Mouse (Mus musculus) liver, embryonic 11.5 days (tissue): Measurements from ENCODE around the gene Bhlhe23. TPM values are rescaled to one million over a fixed set of nuclear protein-coding genes. Genes with fewer than 3 reads are reported as not detected.
A peak's percentile ranks its signal among the peaks of the same experiment; 100 is the strongest.

Experiments
- ATAC-seq: fragments of 200-750 bp; cut with Nextera tagmentation; replicated peaks from 2 replicates; pipeline ENCODE4 v1.8.0; 2017; ENCODE audit warnings: moderate number of reproducible peaks, mild to moderate bottlenecking, moderate TSS enrichment, moderate library complexity; ENCODE audit not compliant: low FRiP score
- DNase-seq: peaks from one replicate; pipeline ENCODE4 v3.0.0-alpha.2; 2017; ENCODE audit warnings: low spot score
- H3K27ac ChIP-seq: fragments of 300-500 bp; sonication (generic); 2 replicates; pipeline ENCODE4 v1.5.1; 2014; ENCODE audit warnings: mild to moderate bottlenecking, low read depth, low read length, control low read depth
- H3K27me3 ChIP-seq: fragments of 300-500 bp; sonication (generic); replicated peaks from 2 replicates; pipeline ENCODE4 v1.6.1; 2014; ENCODE audit warnings: low read length, mixed read lengths; ENCODE audit not compliant: control insufficient read depth, insufficient read depth
- H3K36me3 ChIP-seq: fragments of 300-500 bp; sonication (generic); 2 replicates; pipeline ENCODE4 v1.6.1; 2014; ENCODE audit warnings: mild to moderate bottlenecking, low read length, moderate library complexity, mixed read lengths; ENCODE audit not compliant: control insufficient read depth, insufficient read depth
- H3K4me1 ChIP-seq: fragments of 300-500 bp; sonication (generic); replicated peaks from 2 replicates; pipeline ENCODE4 v1.6.1; 2014; ENCODE audit warnings: low read length, mixed read lengths; ENCODE audit not compliant: control insufficient read depth, insufficient read depth
- H3K4me2 ChIP-seq: fragments of 300-500 bp; sonication (generic); 2 replicates; pipeline ENCODE4 v1.6.1; 2014; ENCODE audit warnings: mild to moderate bottlenecking, control low read depth, moderate library complexity
- H3K4me3 ChIP-seq: fragments of 300-500 bp; sonication (generic); 2 replicates; pipeline ENCODE4 v1.5.1; 2014; ENCODE audit warnings: low read depth, low read length, control low read depth
- H3K9ac ChIP-seq: fragments of 300-500 bp; sonication (generic); 2 replicates; pipeline ENCODE4 v1.6.1; 2014; ENCODE audit warnings: low read depth, low read length, control low read depth
- H3K9me3 ChIP-seq: fragments of 300-500 bp; sonication (generic); 2 replicates; pipeline ENCODE4 v1.6.1; 2016; ENCODE audit warnings: low read length, inconsistent platforms, mixed read lengths; ENCODE audit not compliant: control insufficient read depth
- WGBS: fragments of 180-500 bp; shearing (Covaris S2); extraction: QIAGEN DNeasy Blood & Tissue Kit; methylation state at CpG from one replicate; pipeline ENCODE4 v1.1.7; 2014; 5-methylcytosine and 5-hydroxymethylcytosine counted together
- polyA plus RNA-seq: library from polyadenylated mRNA; unstranded; fragments of >200 nt; fragmentation: Nextera tagmentation; extraction: Ambion mirVana; gene quantifications from 2 replicates; pipeline ENCODE4 v1.2.1, GENCODE M21; 2014

The Bhlhe23 gene
- polyA plus RNA-seq = not detected in 2 replicates

- no peak for ATAC-seq
- Histone ChIP-seq H3K9ac (no peak within 1 kb of the TSS), H3K36me3 (no peaks in the 10 kb centered on the region), H3K9me3 (no peaks in the 10 kb centered on the region), H3K4me1 (no peaks in the 10 kb centered on the region; the same call in 1 of the 2 replicates), H3K4me3 (no peak within 1 kb of the TSS), H3K4me2 (peak within 1 kb of the TSS; percentile 22), H3K27ac (no peak within 1 kb of the TSS), H3K27me3 (peaks cover 82% of the 10 kb centered on the region)
- no peak for DNase-seq
- WGBS = 6% methylated on average over 28 of the region's 28 CpGs
Observed at GRCm38 (mm10) chr2:180776793-180777192, at the start of gene Bhlhe23. TSS of gene Bhlhe23 (minus strand) at chr2:180776900.

GRCm38 (mm10) chr2:180825147-180825941, 48.6 kb upstream of the Bhlhe23 start:
- Histone ChIP-seq H3K4me2 (no peak overlapping the region), H3K4me1 (no peaks in the 10 kb centered on the region), H3K9me3 (no peaks in the 10 kb centered on the region), H3K9ac (no peak overlapping the region), H3K36me3 (no peaks in the 10 kb centered on the region), H3K27ac (no peak overlapping the region), H3K4me3 (no peak overlapping the region), H3K27me3 (0 out of 2 replicates have a peak, but pooled peaks cover 4% of the 10 kb centered on the region)
- 49% methylated on average over 11 of the region's 11 CpGs for WGBS
- ATAC-seq = no peak
- DNase-seq = no peak

GRCm38 (mm10) chr2:180824724-180825123, 48.0 kb upstream of the Bhlhe23 start:
- H3K27ac ChIP-seq = no peak overlapping the region

GRCm38 (mm10) chr2:180824061-180824460, 47.4 kb upstream of the Bhlhe23 start:
- Histone ChIP-seq H3K9ac (no peak overlapping the region), H3K27ac (no peak overlapping the region), H3K4me2 (no peak overlapping the region), H3K27me3 (0 out of 2 replicates have a peak, but pooled peaks cover 4% of the 10 kb centered on the region), H3K4me3 (no peak overlapping the region), H3K36me3 (no peaks in the 10 kb centered on the region), H3K4me1 (no peaks in the 10 kb centered on the region), H3K9me3 (no peaks in the 10 kb centered on the region)
- no peak for DNase-seq
- no peak for ATAC-seq
- WGBS = 59% methylated on average over 4 of the region's 4 CpGs

More at GRCm38 (mm10) chr2:180824724-180825123, 48.0 kb upstream of the Bhlhe23 start:
- no peak overlapping the region for H3K4me2 ChIP-seq
- 77% methylated on average over 4 of the region's 4 CpGs for WGBS
- no peak overlapping the region for H3K4me3 ChIP-seq
- no peaks in the 10 kb centered on the region for H3K36me3 ChIP-seq
- H3K9ac ChIP-seq = no peak overlapping the region
- DNase-seq (no peak), ATAC-seq (no peak)
- H3K4me1 ChIP-seq = no peaks in the 10 kb centered on the region
- H3K9me3 ChIP-seq = no peaks in the 10 kb centered on the region
- 0 out of 2 replicates have a peak, but pooled peaks cover 4% of the 10 kb centered on the region for H3K27me3 ChIP-seq

GRCm38 (mm10) chr2:180822476-180822875, 45.8 kb upstream of the Bhlhe23 start:
- no peak overlapping the region for H3K4me3 ChIP-seq
- DNase-seq (no peak), ATAC-seq (no peak)
- H3K27ac ChIP-seq = no peak overlapping the region
- no peaks in the 10 kb centered on the region for H3K9me3 ChIP-seq
- no peaks in the 10 kb centered on the region for H3K4me1 ChIP-seq
- WGBS = 30% methylated on average over 6 of the region's 6 CpGs
- no peaks in the 10 kb centered on the region for H3K36me3 ChIP-seq
- 0 out of 2 replicates have a peak, but pooled peaks cover 4% of the 10 kb centered on the region for H3K27me3 ChIP-seq
- H3K9ac ChIP-seq = no peak overlapping the region
- H3K4me2 ChIP-seq = no peak overlapping the region

GRCm38 (mm10) chr2:180819504-180819903, 42.8 kb upstream of the Bhlhe23 start:
- H3K27me3 ChIP-seq = no peaks in the 10 kb centered on the region
- WGBS = 85% methylated on average over 2 of the region's 2 CpGs
- H3K9ac ChIP-seq = no peak overlapping the region
- no peak for DNase-seq
- no peaks in the 10 kb centered on the region for H3K9me3 ChIP-seq
- no peaks in the 10 kb centered on the region for H3K36me3 ChIP-seq
- no peak overlapping the region for H3K4me3 ChIP-seq
- no peaks in the 10 kb centered on the region for H3K4me1 ChIP-seq
- no peak overlapping the region for H3K4me2 ChIP-seq
- ATAC-seq = no peak
- H3K27ac ChIP-seq = no peak overlapping the region

GRCm38 (mm10) chr2:180816440-180817065, 39.9 kb upstream of the Bhlhe23 start:
- Histone ChIP-seq H3K36me3 (no peaks in the 10 kb centered on the region), H3K27ac (no peak overlapping the region), H3K9me3 (no peaks in the 10 kb centered on the region), H3K4me2 (no peak overlapping the region), H3K9ac (no peak overlapping the region), H3K4me1 (no peaks in the 10 kb centered on the region), H3K4me3 (no peak overlapping the region), H3K27me3 (no peaks in the 10 kb centered on the region; the same call in 1 of the 2 replicates)
- 57% methylated on average over 6 of the region's 6 CpGs for WGBS
- DNase-seq (no peak), ATAC-seq (no peak)

- no peak for ATAC-seq
- no peaks in the 10 kb centered on the region for H3K9me3 ChIP-seq
- DNase-seq = no peak
- no peak overlapping the region for H3K4me3 ChIP-seq
- WGBS = 56% methylated on average over 4 of the region's 4 CpGs
- H3K9ac ChIP-seq = no peak overlapping the region
- no peaks in the 10 kb centered on the region for H3K4me1 ChIP-seq
- no peaks in the 10 kb centered on the region; the same call in 1 of the 2 replicates for H3K27me3 ChIP-seq
- no peaks in the 10 kb centered on the region for H3K36me3 ChIP-seq
- no peak overlapping the region for H3K4me2 ChIP-seq
- H3K27ac ChIP-seq = no peak overlapping the region
Observed at GRCm38 (mm10) chr2:180813982-180814568, 37.4 kb upstream of the Bhlhe23 start.
